Mouse (Mus musculus): ENCODE measurements around the gene Rassf7.

The Rassf7 gene

DNA sequence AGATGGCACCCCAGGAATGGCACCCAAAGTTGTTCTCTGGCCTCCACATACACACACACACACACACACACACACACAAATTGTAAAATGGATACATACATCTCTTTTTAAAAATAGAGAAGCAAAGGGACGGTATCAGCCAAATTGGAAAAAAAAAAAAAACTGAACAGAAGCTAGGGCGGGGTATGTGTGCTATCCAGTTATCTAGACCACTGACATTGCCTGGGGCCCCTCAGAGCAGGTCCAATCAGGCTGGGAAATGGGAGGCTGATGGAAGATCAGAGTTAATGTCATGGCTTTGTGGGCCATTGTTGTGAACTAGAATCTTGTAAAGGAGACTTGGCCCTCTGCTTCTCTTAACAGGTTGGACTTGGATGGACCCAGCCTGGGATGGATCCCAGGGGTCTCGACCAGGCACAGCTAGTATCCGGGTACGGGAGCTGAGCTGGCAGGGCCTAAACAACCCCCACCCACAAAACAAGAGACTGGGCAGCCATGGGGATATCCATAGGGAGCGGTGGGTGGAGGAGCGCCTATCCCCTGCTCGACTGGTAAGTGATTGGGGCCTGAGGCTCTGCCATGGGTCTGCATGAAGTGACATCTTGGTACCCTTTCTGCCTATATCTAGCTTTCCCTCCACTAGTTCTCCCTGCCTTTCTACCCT is 18.9 kb upstream of the Rassf7 start:
- DNase-seq (ENCODE audit: low read depth), result no peak

GRCm38 (mm10) chr7:141198121-141198520 is 17.5 kb upstream of the Rassf7 start:
- DNase-seq (ENCODE audit: low read depth), result no peak

DNA sequence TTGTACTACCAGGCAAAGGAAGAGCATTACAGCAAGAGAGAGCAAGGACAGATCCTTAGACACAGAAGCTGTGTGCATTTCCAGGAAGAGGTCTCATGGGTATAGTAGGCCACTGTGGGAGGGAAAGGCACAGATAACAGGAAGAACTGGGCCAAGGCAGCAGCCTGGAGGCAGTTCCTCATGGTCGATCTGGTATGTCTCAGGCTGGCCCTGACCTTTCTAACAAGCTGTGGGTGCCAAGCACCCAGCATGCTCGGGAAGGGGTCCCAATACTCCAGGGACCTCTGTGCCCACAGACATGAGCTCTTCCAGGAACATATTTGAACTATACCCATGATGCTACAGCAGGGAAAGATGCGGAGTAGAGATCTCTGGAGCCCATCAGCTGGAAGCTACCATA is 11.1 kb upstream of the Rassf7 start:
- no peak for DNase-seq (ENCODE audit: low read depth)

DNA sequence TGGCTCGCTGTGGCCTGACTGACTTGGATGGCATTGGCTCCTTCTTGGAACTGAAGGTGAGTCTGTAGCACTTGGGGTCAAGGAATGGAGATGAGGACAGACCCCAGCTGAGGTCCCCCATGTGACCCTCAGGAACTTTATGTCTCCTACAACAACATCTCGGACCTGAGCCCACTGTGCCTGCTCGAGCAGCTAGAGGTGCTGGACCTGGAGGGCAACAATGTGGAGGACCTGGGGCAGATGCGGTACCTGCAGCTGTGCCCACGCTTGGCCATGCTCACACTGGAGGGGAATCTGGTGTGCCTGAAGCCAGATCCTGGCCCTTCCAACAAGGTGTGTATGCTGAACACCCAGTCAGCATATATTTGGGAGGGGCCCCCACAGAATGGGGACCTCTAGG is 10.2 kb upstream of the Rassf7 start:
- no peak for DNase-seq (ENCODE audit: low read depth)

- no peak for DNase-seq (ENCODE audit: low read depth)
These were observed 9.3 kb upstream of the Rassf7 start for GRCm38 (mm10) chr7:141206182-141206937.

DNA sequence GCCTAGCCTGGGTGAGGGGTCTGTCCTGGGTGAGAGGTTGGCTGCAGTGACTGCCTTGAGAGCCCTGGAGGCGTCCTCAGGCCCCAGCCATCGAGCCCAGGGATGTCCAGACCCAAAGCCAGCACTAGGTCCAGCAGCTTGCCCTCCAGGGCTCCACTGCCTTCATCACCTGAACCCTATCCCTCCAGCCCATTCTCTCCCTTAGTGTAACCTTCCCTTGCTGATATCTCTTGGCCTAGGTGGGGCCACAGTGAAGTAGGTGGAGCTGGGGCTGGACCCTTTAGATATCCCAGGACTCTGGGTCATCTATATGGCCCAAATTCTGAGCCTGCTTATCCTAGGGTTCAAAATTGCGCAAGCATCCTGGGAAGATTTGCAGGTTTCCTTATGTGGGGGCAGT is 6.1 kb upstream of the Rassf7 start:
- DNase-seq (ENCODE audit: low read depth), result no peak

DNA sequence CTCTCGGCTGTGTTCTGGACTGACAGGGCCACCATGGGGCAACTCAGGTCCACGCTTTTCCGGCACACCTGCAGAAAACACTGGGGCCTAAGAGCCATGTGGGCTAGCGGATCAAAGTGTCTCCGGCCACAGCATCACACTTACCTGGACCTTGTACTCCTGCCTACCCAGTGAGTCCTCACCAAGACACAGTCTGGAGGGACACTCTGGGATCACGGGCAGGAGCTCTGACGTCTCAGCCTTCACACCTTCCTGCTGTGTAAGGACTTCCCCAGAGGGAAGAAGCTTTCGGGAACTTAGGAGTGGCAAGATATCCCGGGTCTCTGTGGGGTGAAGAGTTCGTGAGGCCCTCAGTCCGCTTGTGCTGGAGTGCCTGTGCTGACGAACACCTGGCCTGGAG is 5.5 kb upstream of the Rassf7 start:
- no peak for DNase-seq (ENCODE audit: low read depth)

GRCm38 (mm10) chr7:141210606-141211131 is 5.0 kb upstream of the Rassf7 start:
- DNase-seq (ENCODE audit: low read depth), result no peak

DNA sequence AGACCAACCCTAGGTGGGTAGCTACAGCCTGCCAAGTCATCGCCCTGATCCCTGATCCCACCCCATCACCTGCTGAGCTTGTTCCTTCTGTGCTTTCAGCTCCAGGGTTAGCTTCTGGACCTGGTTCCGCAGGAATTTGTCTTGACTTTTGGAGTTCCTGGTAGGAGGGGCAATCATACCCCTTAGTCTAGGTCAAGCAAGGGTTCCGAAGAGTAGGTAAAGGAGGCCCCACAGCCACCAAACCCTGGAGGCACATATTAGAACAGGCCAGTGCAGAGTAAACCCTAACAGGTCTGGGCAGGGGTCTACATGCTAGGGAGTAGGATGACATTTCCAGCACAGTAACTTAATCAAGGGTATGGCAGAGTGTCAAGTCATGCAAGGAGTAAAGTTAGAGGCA is 2.5 kb upstream of the Rassf7 start:
- DNase-seq (ENCODE audit: low read depth), result no peak

- DNase-seq (ENCODE audit: low read depth), result no peak
These were observed 1.9 kb upstream of the Rassf7 start, which contains the start of gene Lmntd2 for GRCm38 (mm10) chr7:141213605-141214235. TSS of gene Lmntd2 (minus strand) at chr7:141214080.

- no peak for DNase-seq (ENCODE audit: low read depth)
These were observed 1.4 kb upstream of the Rassf7 start for GRCm38 (mm10) chr7:141214310-141214709.

DNA sequence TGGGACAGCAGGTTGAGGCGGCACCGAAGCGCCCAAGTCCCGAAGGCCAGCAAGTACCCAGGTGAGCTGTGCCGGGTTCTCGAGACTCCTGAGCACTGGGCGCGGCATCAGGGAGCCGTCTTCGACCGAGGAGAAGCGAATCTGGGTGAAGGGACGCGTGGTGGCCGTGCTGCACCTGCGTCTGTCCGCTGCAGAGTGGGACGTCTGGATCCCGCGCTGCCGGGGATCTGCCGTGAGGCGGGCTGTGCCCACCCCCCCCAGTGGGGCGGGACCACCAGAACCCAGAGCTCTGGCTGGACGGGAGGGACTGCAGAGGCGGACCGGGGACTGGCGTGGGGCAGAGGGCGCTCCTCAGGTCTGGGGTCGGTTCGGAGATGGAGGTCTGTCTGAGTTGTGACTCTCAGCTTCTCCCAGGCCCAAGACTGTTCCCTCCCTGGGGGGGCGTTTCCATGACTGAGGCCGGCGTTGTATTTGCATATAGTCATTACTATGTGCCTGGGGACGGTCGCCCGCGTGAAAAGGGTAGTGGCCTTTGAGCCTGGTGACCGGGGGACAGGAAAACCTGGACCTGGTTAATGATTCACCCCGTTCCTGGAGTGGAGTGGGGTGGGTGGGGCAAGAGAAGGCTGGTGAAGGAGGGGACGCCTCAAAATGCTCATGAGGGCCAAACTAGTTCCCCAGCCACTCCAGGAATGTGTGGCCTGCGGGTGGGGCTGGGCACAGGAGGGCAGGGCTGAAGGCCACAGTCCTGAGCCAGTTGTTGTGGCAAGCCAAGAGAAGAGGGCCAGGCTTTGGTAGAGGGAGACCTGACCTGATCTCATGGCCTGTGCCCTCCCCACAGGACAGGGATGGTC is 447 bp downstream of the Rassf7 start:
- no peak for DNase-seq (ENCODE audit: low read depth)

- DNase-seq (ENCODE audit: low read depth), result no peak
These were observed 1.2 kb downstream of the Rassf7 start for GRCm38 (mm10) chr7:141216894-141217293.

DNA sequence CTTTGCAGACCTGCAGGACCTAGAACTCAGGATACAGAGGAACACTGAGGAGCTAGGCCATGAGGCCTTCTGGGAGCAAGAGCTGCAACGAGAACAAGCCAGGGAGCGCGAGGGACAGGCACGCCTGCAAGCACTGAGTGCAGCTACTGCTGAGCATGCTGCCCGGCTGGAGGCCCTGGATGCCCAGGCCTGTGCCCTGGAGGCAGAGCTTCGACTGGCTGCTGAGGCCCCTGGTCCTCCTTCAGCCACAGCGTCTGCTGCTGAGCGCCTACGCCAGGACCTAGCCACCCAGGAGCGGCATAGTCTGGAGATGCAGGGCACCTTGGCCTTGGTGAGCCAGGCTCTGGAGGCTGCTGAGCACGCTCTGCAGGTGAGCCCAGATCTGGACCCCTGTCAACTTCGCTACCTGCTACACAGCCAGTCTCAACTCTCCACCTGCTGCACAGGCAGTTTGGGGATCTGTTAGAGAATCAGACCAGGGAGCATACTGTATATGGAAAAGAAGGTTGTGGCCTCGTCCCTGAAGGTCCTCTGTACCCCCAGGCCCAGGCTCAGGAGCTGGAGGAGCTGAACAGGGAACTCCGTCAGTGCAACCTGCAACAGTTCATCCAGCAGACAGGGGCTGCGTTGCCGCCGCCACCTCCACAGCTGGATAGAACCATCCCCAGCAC is 1.8 kb downstream of the Rassf7 start:
- no peak for DNase-seq (ENCODE audit: low read depth)

DNA sequence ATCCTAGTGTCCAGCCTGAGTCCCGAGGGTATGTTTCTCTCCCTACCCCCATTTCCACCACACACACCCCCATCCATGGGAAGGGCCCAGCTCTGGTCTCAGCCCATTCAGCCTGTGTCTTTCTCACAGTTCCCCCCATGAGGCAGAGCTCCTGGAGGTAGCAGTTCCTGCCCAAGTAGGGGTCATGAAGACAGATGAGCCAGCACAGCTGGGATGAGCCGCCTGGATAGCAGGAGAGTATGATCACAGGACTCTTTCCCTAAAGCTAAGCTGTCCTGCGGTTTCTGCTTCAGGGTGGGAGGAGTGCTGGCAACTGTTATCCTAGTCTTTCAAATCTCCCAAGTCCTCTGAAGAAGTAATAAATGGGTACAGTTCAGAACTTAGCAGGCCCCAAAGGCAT is 2.5 kb downstream of the Rassf7 start:
- DNase-seq (ENCODE audit: low read depth), result no peak

GRCm38 (mm10) chr7:141218557-141219133 is 3.0 kb downstream of the Rassf7 start:
- DNase-seq (ENCODE audit: low read depth), result no peak

DNA sequence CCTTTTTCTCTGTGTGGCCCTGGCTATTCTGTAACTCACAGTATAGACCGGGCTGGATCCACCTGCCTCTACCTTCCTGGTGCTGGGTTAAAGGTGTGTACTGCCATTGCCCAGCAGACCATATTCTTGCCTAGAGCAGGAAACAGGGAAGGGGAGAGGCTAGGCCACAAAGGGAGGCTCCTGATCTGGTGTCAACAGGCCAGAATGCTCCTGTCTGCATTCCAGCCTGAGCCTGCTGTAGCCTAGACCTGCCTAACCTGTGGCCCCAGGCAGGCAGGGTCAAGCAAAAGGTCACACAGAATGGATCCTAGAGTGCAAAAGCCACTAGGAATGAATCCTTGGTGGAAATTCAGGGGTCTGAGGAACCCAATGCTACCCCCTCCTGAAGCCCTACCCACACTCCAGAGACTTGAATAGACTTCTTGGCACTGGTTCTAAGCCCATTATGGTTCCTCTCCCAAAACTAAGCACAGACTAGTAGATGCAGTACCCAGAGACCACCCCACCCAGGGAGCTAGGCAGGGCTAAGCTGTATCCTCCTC is 4.0 kb downstream of the Rassf7 start:
- no peak for DNase-seq (ENCODE audit: low read depth)

- no peak for DNase-seq (ENCODE audit: low read depth)
These were observed 4.7 kb downstream of the Rassf7 start for GRCm38 (mm10) chr7:141220377-141220776.

DNA sequence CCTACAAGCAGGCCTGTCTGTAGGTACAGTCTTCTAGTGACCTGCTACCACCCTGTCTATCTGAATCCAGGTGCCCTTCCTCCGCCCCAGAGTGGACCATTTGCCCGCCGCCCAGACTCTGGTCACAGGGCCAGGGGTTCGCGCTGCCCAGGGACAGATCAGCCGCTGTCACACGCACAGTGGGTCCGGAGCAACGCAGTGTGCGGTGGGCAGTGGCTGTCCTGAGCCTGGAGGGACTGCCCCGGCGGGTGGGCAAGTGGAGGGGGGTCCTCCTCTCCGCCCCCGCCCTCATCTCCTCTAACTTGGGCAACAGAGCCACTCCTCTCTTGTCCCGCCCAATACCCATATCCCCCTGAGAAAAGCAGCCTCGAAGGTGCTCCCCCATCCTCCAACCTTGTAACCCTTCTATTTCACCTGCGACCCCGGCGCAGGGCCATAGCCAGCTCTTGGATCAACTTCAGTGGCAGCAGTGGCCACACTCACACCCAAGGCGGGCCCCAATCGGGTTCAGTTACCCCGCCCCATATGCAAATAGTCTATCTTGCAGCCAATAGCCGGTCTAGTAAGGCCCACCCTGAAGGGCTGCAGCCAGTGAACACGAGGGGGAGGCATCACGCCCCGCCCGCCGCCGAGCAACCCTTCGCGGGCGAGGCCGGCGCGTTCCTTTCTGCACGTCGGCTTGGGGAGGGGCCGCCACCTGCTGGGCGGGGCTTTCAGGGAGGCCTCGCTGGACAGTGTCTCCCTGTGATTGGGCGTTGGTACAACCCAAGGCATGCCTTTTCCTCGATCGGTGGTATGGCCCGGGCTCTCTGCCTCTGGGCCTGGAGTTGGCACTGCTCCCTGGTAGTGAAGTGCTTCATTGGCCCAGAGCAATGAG is 5.8 kb downstream of the Rassf7 start:
- peak; percentile 86 for DNase-seq (ENCODE audit: low read depth)

GRCm38 (mm10) chr7:141222126-141222467 is 6.4 kb downstream of the Rassf7 start:
- DNase-seq (ENCODE audit: low read depth), result no peak

Measured in naive thymus-derived CD4-positive, alpha-beta T cell, adult 2 months (primary cell).